Mouse (Mus musculus) CH12.LX (cell line): ENCODE measurements around the gene Acbd7. TPM values are rescaled to one million over a fixed set of nuclear protein-coding genes. Genes with fewer than 3 reads are reported as not detected.

Experiments used
- DNase-seq: peaks from one replicate; pipeline ENCODE4 v3.0.0-alpha.2; 2013; ENCODE audit errors: extremely low read depth
- H3K27ac ChIP-seq: 2 replicates; pipeline ENCODE4 v1.5.1; 2012; ENCODE audit warnings: low read depth, mild to moderate bottlenecking, control low read depth, moderate library complexity; ENCODE audit not compliant: insufficient read depth
- H3K27me3 ChIP-seq: replicated peaks from 2 replicates; pipeline ENCODE3; 2012; ENCODE audit warnings: inconsistent platforms
- H3K36me3 ChIP-seq, 2 experiments: replicated peaks in 1 of 2; 2 replicates each; pipeline versions ENCODE3 to v1.6.1; 2012; ENCODE audit warnings: inconsistent platforms in 1 of 2, low read length in 1 of 2, mild to moderate bottlenecking in 1 of 2, mixed read lengths in 1 of 2, moderate library complexity in 1 of 2; ENCODE audit not compliant: control insufficient read depth in 1 of 2, insufficient read depth in 1 of 2
- H3K4me1 ChIP-seq, 2 experiments: 2 replicates each; pipeline ENCODE4 v1.6.1; 2012; ENCODE audit warnings: inconsistent platforms in 1 of 2, moderate library complexity in 1 of 2; ENCODE audit not compliant: insufficient read depth in 2 of 2, control insufficient read depth in 1 of 2
- H3K4me2 ChIP-seq: 2 replicates; pipeline ENCODE4 v1.6.1; 2012; ENCODE audit warnings: low read depth, mild to moderate bottlenecking, control low read depth; ENCODE audit not compliant: poor library complexity, insufficient read depth, severe bottlenecking
- H3K4me3 ChIP-seq, 3 experiments: fragments of 150-350 bp in 1 of 3; sonication (generic) in 1 of 3; replicated peaks in 1 of 3; 2 replicates each; pipeline versions ENCODE3 to v1.5.1; 2011 to 2012; ENCODE audit warnings: low read depth in 2 of 3, low read length in 2 of 3, mild to moderate bottlenecking in 2 of 3, moderate library complexity in 2 of 3, control low read depth in 1 of 3, improper control_type of control experiment in 1 of 3, inconsistent platforms in 1 of 3, mixed read lengths in 1 of 3; ENCODE audit not compliant: poor library complexity in 1 of 3
- H3K79me2 ChIP-seq: replicated peaks from 2 replicates; pipeline ENCODE4 v1.6.1; 2012; ENCODE audit warnings: mild to moderate bottlenecking, moderate library complexity; ENCODE audit not compliant: control insufficient read depth, poor library complexity, insufficient read depth, severe bottlenecking; ENCODE audit errors: extremely low read depth
- H3K9ac ChIP-seq: 2 replicates; pipeline ENCODE4 v1.6.1; 2012; ENCODE audit warnings: low read depth, mild to moderate bottlenecking, control low read depth, moderate library complexity; ENCODE audit not compliant: insufficient read depth
- H3K9me3 ChIP-seq: replicated peaks from 2 replicates; pipeline ENCODE3; 2012; ENCODE audit warnings: low read length, inconsistent platforms, mixed read lengths
- CHD1 ChIP-seq: IDR thresholded peaks from 2 replicates; pipeline ENCODE4 v1.6.1; 2012; ENCODE audit warnings: low read depth, low read length, improper control_type of control experiment, inconsistent platforms
- CTCF ChIP-seq, 2 experiments: IDR thresholded peaks in 1 of 2; conservative IDR thresholded peaks in 1 of 2; 2 replicates each; pipeline ENCODE4 v1.5.1; 2011 to 2012; ENCODE audit warnings: low read depth in 2 of 2, low read length in 2 of 2, improper control_type of control experiment in 1 of 2, inconsistent platforms in 1 of 2, mild to moderate bottlenecking in 1 of 2, moderate library complexity in 1 of 2
- E2F4 ChIP-seq: IDR thresholded peaks from 2 replicates; pipeline ENCODE4 v1.6.1; 2011; ENCODE audit warnings: low read depth, low read length, improper control_type of control experiment; ENCODE audit not compliant: insufficient replicate concordance
- ELF1 ChIP-seq: IDR thresholded peaks from 2 replicates; pipeline ENCODE4 v1.6.1; 2014; ENCODE audit warnings: low read depth, mild to moderate bottlenecking, inconsistent platforms, low read length, improper control_type of control experiment
- EP300 ChIP-seq: IDR thresholded peaks from 2 replicates; pipeline ENCODE4 v1.6.1; 2011; ENCODE audit warnings: low read length, improper control_type of control experiment
- HCFC1 ChIP-seq: IDR thresholded peaks from 2 replicates; pipeline ENCODE4 v1.6.1; 2012; ENCODE audit warnings: low read depth, mild to moderate bottlenecking, inconsistent platforms, low read length, improper control_type of control experiment
- IRF4 ChIP-seq: IDR thresholded peaks from 2 replicates; pipeline ENCODE4 v1.6.1; 2014; ENCODE audit warnings: low read depth, mild to moderate bottlenecking, inconsistent platforms, low read length, improper control_type of control experiment
- JUN ChIP-seq: IDR thresholded peaks from 2 replicates; pipeline ENCODE4 v1.6.1; 2011; ENCODE audit warnings: low read depth, mild to moderate bottlenecking, low read length, improper control_type of control experiment, moderate library complexity; ENCODE audit not compliant: insufficient read depth
- JUND ChIP-seq: conservative IDR thresholded peaks from 2 replicates; pipeline ENCODE4 v1.6.1; 2011; ENCODE audit warnings: low read depth, low read length, improper control_type of control experiment
- MAFK ChIP-seq: IDR thresholded peaks from 2 replicates; pipeline ENCODE4 v1.6.1; 2011; ENCODE audit warnings: low read length, improper control_type of control experiment; ENCODE audit not compliant: insufficient replicate concordance
- MAZ ChIP-seq: IDR thresholded peaks from 2 replicates; pipeline ENCODE4 v1.6.1; 2012; ENCODE audit warnings: low read depth, mild to moderate bottlenecking, inconsistent platforms, low read length, improper control_type of control experiment, moderate library complexity
- MEF2A ChIP-seq: IDR thresholded peaks from 2 replicates; pipeline ENCODE4 v1.6.1; 2014; ENCODE audit warnings: low read depth, mild to moderate bottlenecking, inconsistent platforms, low read length, improper control_type of control experiment, borderline replicate concordance
- MXI1 ChIP-seq: IDR thresholded peaks from 2 replicates; pipeline ENCODE4 v1.6.1; 2011; ENCODE audit warnings: mild to moderate bottlenecking, low read depth, low read length, improper control_type of control experiment
- MYC ChIP-seq: IDR thresholded peaks from 2 replicates; pipeline ENCODE4 v1.6.1; 2011; ENCODE audit warnings: low read depth, mild to moderate bottlenecking, improper control_type of control experiment, low read length
- NELFE ChIP-seq: IDR thresholded peaks from 2 replicates; pipeline ENCODE4 v1.6.1; 2011; ENCODE audit warnings: low read depth, low read length, improper control_type of control experiment
- PAX5 ChIP-seq: IDR thresholded peaks from 2 replicates; pipeline ENCODE4 v1.6.1; 2012; ENCODE audit warnings: low read length, inconsistent platforms, mixed read lengths
- POLR2AphosphoS2 ChIP-seq: IDR thresholded peaks from 2 replicates; pipeline ENCODE4 v1.6.1; 2011; ENCODE audit warnings: low read depth, low read length, improper control_type of control experiment
- SIN3A ChIP-seq: IDR thresholded peaks from 2 replicates; pipeline ENCODE4 v1.6.1; 2012; ENCODE audit warnings: low read length, improper control_type of control experiment, inconsistent platforms
- TBP ChIP-seq: conservative IDR thresholded peaks from 2 replicates; pipeline ENCODE4 v1.6.1; 2011; ENCODE audit warnings: low read depth, low read length, improper control_type of control experiment
- TCF12 ChIP-seq: IDR thresholded peaks from 2 replicates; pipeline ENCODE4 v1.6.1; 2014; ENCODE audit warnings: low read depth, mild to moderate bottlenecking, inconsistent platforms, low read length, improper control_type of control experiment
- USF1 ChIP-seq: IDR thresholded peaks from 2 replicates; pipeline ENCODE4 v1.6.1; 2014; ENCODE audit warnings: low read depth, mild to moderate bottlenecking, inconsistent platforms, low read length, improper control_type of control experiment
- USF2 ChIP-seq: conservative IDR thresholded peaks from 2 replicates; pipeline ENCODE4 v1.6.1; 2011; ENCODE audit warnings: low read depth, low read length, improper control_type of control experiment
- ZC3H11A ChIP-seq: IDR thresholded peaks from 2 replicates; pipeline ENCODE4 v1.6.1; 2012; ENCODE audit warnings: low read depth, mild to moderate bottlenecking, inconsistent platforms, low read length, improper control_type of control experiment
- ZKSCAN1 ChIP-seq: IDR thresholded peaks from 2 replicates; pipeline ENCODE4 v1.6.1; 2012; ENCODE audit warnings: low read depth, inconsistent platforms, low read length, improper control_type of control experiment, borderline replicate concordance
- ZMIZ1 ChIP-seq: IDR thresholded peaks from 2 replicates; pipeline ENCODE4 v1.6.1; 2012; ENCODE audit warnings: low read depth, mild to moderate bottlenecking, inconsistent platforms, low read length, improper control_type of control experiment
- ZNF384 ChIP-seq: IDR thresholded peaks from 2 replicates; pipeline ENCODE4 v1.6.1; 2012; ENCODE audit warnings: low read depth, low read length, improper control_type of control experiment, inconsistent platforms
- dilution Hi-C: fragments of 300-500 bp; cut with MboI; formaldehyde crosslinking; loops from 2 replicates; pipeline ENCODE4 v1.14.3; 2020; ENCODE audit warnings: low sequenced_read_pairs; ENCODE audit not compliant: extremely low pct_unique_long_range_greater_than_20kb, extremely low pct_ligation_motif_present
- in situ Hi-C: fragments of 300-500 bp; cut with MboI; formaldehyde crosslinking; loops from 3 replicates; pipeline ENCODE4 v1.14.3; 2019; ENCODE audit warnings: low sequenced_read_pairs, low pct_ligation_motif_present, low pct_unique_long_range_greater_than_20kb, mixed read lengths
- polyA plus RNA-seq: library from polyadenylated mRNA; unstranded; fragments of >175 nt; gene quantifications from 2 replicates; pipeline ENCODE4 v1.2.1, GENCODE M21; 2012; ENCODE audit warnings: low read depth; ENCODE audit not compliant: insufficient read length
- total RNA-seq, 2 experiments: library from RNA; depleted of rRNA; stranded (reverse); fragments of 300-350 nt in 1 of 2; fragments of >200 nt in 1 of 2; gene quantifications; 2 replicates each; pipeline ENCODE4 v1.2.3; 2012 to 2014

The Acbd7 gene
- total and polyA plus RNA-seq, 3 experiments = 0.30 TPM; not detected in 2

- Histone ChIP-seq H3K4me1 (peaks cover 3 to 25% of the 10 kb centered on the region in 2 experiments; a peak in 3 of 4 replicates), H3K9ac (no peak overlapping the region), H3K27me3 (no peaks in the 10 kb centered on the region), H3K9me3 (no peaks in the 10 kb centered on the region), H3K4me2 (no peak overlapping the region), H3K36me3 (no peaks in the 10 kb centered on the region), H3K27ac (no peak overlapping the region), H3K79me2 (no peaks in the 10 kb centered on the region; the same call in none of the 2 replicates), H3K4me3 (no peak overlapping the region)
- TF ChIP-seq ZMIZ1 (no peak), USF1 (no peak), E2F4 (no peak), TBP (no peak), JUND (no peak), NELFE (no peak), SIN3A (no peak), MAFK (no peak), MYC (no peak), TCF12 (no peak), HCFC1 (no peak), POLR2AphosphoS2 (no peak), ZKSCAN1 (no peak)
- DNase-seq = no peak
- in situ Hi-C loops = no loop called here
- dilution Hi-C loops = no loop called here
Measured at GRCm38 (mm10) chr2:3295826-3296225, 40.1 kb upstream of the Acbd7 start.

- H3K9ac ChIP-seq = no peak overlapping the region
- in situ Hi-C loops = no loop called here
- peaks cover 2 to 23% of the 10 kb centered on the region in 2 experiments for H3K36me3 ChIP-seq
- no peak overlapping the region for H3K4me3 ChIP-seq
- H3K4me2 ChIP-seq = no peak overlapping the region
- H3K4me1 ChIP-seq = no peaks in the 10 kb centered on the region
- TF ChIP-seq ZMIZ1 (no peak), USF2 (no peak), MEF2A (no peak), MXI1 (no peak), IRF4 (no peak), ZC3H11A (no peak), POLR2AphosphoS2 (no peak), EP300 (no peak), ELF1 (no peak), MAFK (no peak), MAZ (no peak), JUN (no peak), CTCF (conservative IDR thresholded peaks at IDR 0.05 in 1 of 2, IDR thresholded peaks at IDR 0.05 in 1 of 2; ENCODE audit: low read depth in 2 of 2, low read length in 2 of 2) (no peak), HCFC1 (no peak), PAX5 (no peak), CHD1 (no peak), ZNF384 (no peak)
- H3K27me3 ChIP-seq = no peaks in the 10 kb centered on the region
- dilution Hi-C loops = no loop called here
- DNase-seq = no peak
- H3K27ac ChIP-seq = no peak overlapping the region
- H3K79me2 ChIP-seq = no peaks in the 10 kb centered on the region
- H3K9me3 ChIP-seq = peaks cover 3% of the 10 kb centered on the region
Measured at GRCm38 (mm10) chr2:3305426-3306025, 30.4 kb upstream of the Acbd7 start.
